Mouse (Mus musculus): ENCODE measurements at regions not wholly inside any gene's neighbourhood (a gene's known extent, or its start where the extent isn't known, plus 50 kb on each side); places are given as distances from the start of the nearest gene placed in this dataset.

DNA sequence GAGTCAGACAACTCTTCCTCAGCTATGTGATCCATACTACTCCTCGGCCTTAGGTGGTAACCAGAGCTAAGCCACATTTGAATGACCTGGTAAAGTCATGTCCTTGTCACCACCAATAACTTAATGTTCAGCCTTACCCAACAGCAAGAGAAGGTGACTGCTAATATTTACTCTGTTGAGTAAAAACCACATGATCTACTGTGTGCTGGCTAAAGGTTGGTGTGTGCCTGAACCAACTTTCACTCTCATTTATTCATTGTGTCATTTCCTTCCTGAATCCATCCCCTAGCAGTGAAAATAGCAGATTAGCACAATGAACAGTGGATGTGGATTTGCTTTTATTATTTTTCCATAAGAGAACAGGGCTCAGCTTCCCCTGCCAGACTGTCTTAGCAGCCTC, 455.2 kb downstream of the Prim2 start:
- Histone ChIP-seq H3K9me3 (ENCODE audit: control insufficient read depth, low read length) (no peaks in the 10 kb centered on the region), H3K4me1 (ENCODE audit: control insufficient read depth, insufficient read depth, low read length) (no peaks in the 10 kb centered on the region), H3K27ac (ENCODE audit: low read depth, low read length) (no peak overlapping the region), H3K4me2 (ENCODE audit: low read depth) (no peak overlapping the region), H3K27me3 (ENCODE audit: control insufficient read depth, insufficient read depth, low read length) (no peaks in the 10 kb centered on the region), H3K9ac (ENCODE audit: low read length) (no peak overlapping the region), H3K4me3 (ENCODE audit: low read depth, low read length) (no peak overlapping the region), H3K36me3 (ENCODE audit: control insufficient read depth, insufficient read depth, low read length) (no peaks in the 10 kb centered on the region)
- DNase-seq (ENCODE audit: low spot score) (no peak), ATAC-seq (ENCODE audit: insufficient read depth, low FRiP score, low TSS enrichment) (no peak)
- WGBS, result 93% methylated on average over 1 of the region's 1 CpGs

DNA sequence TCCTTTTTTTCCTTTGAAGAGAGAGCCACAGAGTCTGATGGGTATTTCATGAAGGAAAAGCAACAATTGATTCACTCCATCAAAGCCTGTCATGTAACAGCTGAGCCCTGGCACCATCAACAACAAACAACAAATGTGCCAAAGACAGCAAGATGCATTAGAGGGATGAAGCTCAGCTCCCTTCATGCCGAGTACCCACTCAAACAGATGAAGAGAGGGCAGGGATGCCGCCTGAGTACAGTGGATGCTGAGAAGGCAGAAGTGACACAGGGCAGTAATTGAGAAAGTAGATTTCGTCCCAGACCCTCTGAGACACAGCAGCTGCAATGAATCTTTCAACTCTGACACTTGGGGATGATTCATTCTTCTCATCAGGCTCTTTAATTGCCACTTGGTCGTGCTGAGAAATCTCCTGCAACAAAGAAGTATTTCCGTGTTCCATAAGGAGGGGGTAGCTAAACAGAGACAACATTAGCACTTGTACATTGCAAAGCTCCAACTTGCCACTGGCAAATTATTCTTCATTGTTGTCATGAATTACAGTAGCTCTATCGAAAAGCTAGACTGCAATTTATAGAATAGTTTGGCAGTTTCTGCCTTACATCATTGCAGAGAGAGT, 467.9 kb downstream of the Prim2 start:
- Histone ChIP-seq H3K9ac (ENCODE audit: low read length) (no peak overlapping the region), H3K4me1 (ENCODE audit: control insufficient read depth, insufficient read depth, low read length) (no peaks in the 10 kb centered on the region), H3K4me3 (ENCODE audit: low read depth, low read length) (no peak overlapping the region), H3K27me3 (ENCODE audit: control insufficient read depth, insufficient read depth, low read length) (no peaks in the 10 kb centered on the region), H3K9me3 (ENCODE audit: control insufficient read depth, low read length) (no peaks in the 10 kb centered on the region), H3K36me3 (ENCODE audit: control insufficient read depth, insufficient read depth, low read length) (no peaks in the 10 kb centered on the region), H3K4me2 (ENCODE audit: low read depth) (no peak overlapping the region), H3K27ac (ENCODE audit: low read depth, low read length) (no peak overlapping the region)
- DNase-seq (ENCODE audit: low spot score) (peak; percentile 29), ATAC-seq (ENCODE audit: insufficient read depth, low FRiP score, low TSS enrichment) (peak; percentile 45)
- 30% methylated on average over 6 of the region's 6 CpGs for WGBS

DNA sequence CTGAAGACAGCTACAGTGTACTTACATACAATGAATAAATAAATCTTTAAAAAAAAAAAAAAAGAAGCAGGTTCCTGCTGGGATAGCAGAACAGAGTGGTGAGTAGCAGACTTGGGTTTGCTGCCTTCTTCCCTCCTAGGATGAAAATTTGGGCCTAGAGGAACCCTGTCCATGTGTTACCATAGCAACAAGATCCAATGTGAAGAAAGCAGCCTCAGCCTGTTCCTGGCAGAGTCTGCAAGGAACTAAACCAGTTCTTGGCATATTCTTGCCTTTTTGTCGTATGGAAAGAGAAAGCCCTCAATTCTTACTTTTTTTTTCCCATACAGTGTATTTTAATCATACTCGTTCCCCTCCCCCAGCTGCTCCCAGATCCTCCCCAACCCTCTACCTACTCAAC, 474.5 kb downstream of the Prim2 start:
- Histone ChIP-seq H3K4me2 (ENCODE audit: low read depth) (no peak overlapping the region), H3K27me3 (ENCODE audit: control insufficient read depth, insufficient read depth, low read length) (no peaks in the 10 kb centered on the region), H3K4me3 (ENCODE audit: low read depth, low read length) (no peak overlapping the region), H3K27ac (ENCODE audit: low read depth, low read length) (no peak overlapping the region), H3K36me3 (ENCODE audit: control insufficient read depth, insufficient read depth, low read length) (no peaks in the 10 kb centered on the region), H3K9me3 (ENCODE audit: control insufficient read depth, low read length) (no peaks in the 10 kb centered on the region), H3K4me1 (ENCODE audit: control insufficient read depth, insufficient read depth, low read length) (no peaks in the 10 kb centered on the region), H3K9ac (ENCODE audit: low read length) (no peak overlapping the region)
- no peak for DNase-seq (ENCODE audit: low spot score)
- 88% methylated on average over 2 of the region's 2 CpGs for WGBS
- ATAC-seq (ENCODE audit: insufficient read depth, low FRiP score, low TSS enrichment), result no peak

GRCm38 (mm10) chr1:33174646-33175435, 494.8 kb downstream of the Prim2 start:
- ATAC-seq (ENCODE audit: insufficient read depth, low FRiP score, low TSS enrichment), result no peak
- no peak for DNase-seq (ENCODE audit: low spot score)
- Histone ChIP-seq H3K4me1 (ENCODE audit: control insufficient read depth, insufficient read depth, low read length) (no peaks in the 10 kb centered on the region), H3K27ac (ENCODE audit: low read depth, low read length) (no peak overlapping the region), H3K27me3 (ENCODE audit: control insufficient read depth, insufficient read depth, low read length) (no peaks in the 10 kb centered on the region), H3K9ac (ENCODE audit: low read length) (no peak overlapping the region), H3K4me3 (ENCODE audit: low read depth, low read length) (no peak overlapping the region), H3K9me3 (ENCODE audit: control insufficient read depth, low read length) (no peaks in the 10 kb centered on the region), H3K4me2 (ENCODE audit: low read depth) (no peak overlapping the region), H3K36me3 (ENCODE audit: control insufficient read depth, insufficient read depth, low read length) (no peaks in the 10 kb centered on the region)
- 74% methylated on average over 10 of the region's 10 CpGs for WGBS

- ATAC-seq (ENCODE audit: insufficient read depth, low FRiP score, low TSS enrichment) (no peak), DNase-seq (ENCODE audit: low spot score) (no peak)
- 48% methylated on average over 7 of the region's 7 CpGs for WGBS
- Histone ChIP-seq H3K9ac (ENCODE audit: low read length) (no peak overlapping the region), H3K27ac (ENCODE audit: low read depth, low read length) (no peak overlapping the region), H3K36me3 (ENCODE audit: control insufficient read depth, insufficient read depth, low read length) (no peaks in the 10 kb centered on the region), H3K4me2 (ENCODE audit: low read depth) (no peak overlapping the region), H3K4me3 (ENCODE audit: low read depth, low read length) (no peak overlapping the region), H3K27me3 (ENCODE audit: control insufficient read depth, insufficient read depth, low read length) (no peaks in the 10 kb centered on the region), H3K9me3 (ENCODE audit: control insufficient read depth, low read length) (no peaks in the 10 kb centered on the region), H3K4me1 (ENCODE audit: control insufficient read depth, insufficient read depth, low read length) (no peaks in the 10 kb centered on the region)
These were observed 532.6 kb downstream of the Prim2 start for GRCm38 (mm10) chr1:33136991-33137390.

GRCm38 (mm10) chr1:33130351-33130750, 539.2 kb downstream of the Prim2 start:
- no peak overlapping the region for H3K4me2 ChIP-seq (ENCODE audit: low read depth)
- ATAC-seq (ENCODE audit: insufficient read depth, low FRiP score, low TSS enrichment), result no peak
- WGBS, result 91% methylated on average over 1 of the region's 1 CpGs

DNA sequence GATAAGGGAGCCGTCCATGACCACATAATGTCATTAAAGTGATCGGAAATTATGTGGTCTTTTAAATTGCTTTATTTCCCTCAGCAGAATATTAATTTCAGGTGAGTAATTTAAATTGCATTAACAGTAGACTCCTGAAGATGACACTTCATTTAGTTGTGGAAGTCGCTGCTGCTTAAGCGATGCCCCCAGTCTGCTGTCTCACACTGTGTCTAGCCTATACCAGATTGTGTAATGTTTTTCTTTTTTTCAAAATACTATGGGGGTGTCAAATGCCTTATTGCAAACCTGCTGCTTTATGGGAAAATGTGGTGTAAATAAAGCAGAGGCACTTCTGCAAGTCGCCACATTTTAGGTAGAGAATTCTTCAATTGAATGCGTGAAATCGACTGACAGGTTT, 544.5 kb downstream of the Prim2 start:
- no peak overlapping the region for H3K4me3 ChIP-seq (ENCODE audit: low read depth, low read length)
- H3K36me3 ChIP-seq (ENCODE audit: control insufficient read depth, insufficient read depth, low read length), result no peaks in the 10 kb centered on the region
- H3K27me3 ChIP-seq (ENCODE audit: control insufficient read depth, insufficient read depth, low read length), result no peaks in the 10 kb centered on the region
- H3K27ac ChIP-seq (ENCODE audit: low read depth, low read length), result no peak overlapping the region
- no peak for ATAC-seq (ENCODE audit: insufficient read depth, low FRiP score, low TSS enrichment)
- WGBS, result 80% methylated on average over 7 of the region's 7 CpGs
- no peaks in the 10 kb centered on the region for H3K9me3 ChIP-seq (ENCODE audit: control insufficient read depth, low read length)
- no peak overlapping the region for H3K9ac ChIP-seq (ENCODE audit: low read length)
- H3K4me1 ChIP-seq (ENCODE audit: control insufficient read depth, insufficient read depth, low read length), result no peaks in the 10 kb centered on the region
- H3K4me2 ChIP-seq (ENCODE audit: low read depth), result no peak overlapping the region
- DNase-seq (ENCODE audit: low spot score), result no peak

More at GRCm38 (mm10) chr1:33130351-33130750, 539.2 kb downstream of the Prim2 start:
- Histone ChIP-seq H3K9me3 (ENCODE audit: control insufficient read depth, low read length) (no peaks in the 10 kb centered on the region), H3K4me3 (ENCODE audit: low read depth, low read length) (no peak overlapping the region), H3K9ac (ENCODE audit: low read length) (no peak overlapping the region), H3K27me3 (ENCODE audit: control insufficient read depth, insufficient read depth, low read length) (no peaks in the 10 kb centered on the region), H3K36me3 (ENCODE audit: control insufficient read depth, insufficient read depth, low read length) (no peaks in the 10 kb centered on the region), H3K27ac (ENCODE audit: low read depth, low read length) (no peak overlapping the region), H3K4me1 (ENCODE audit: control insufficient read depth, insufficient read depth, low read length) (no peaks in the 10 kb centered on the region)
- no peak for DNase-seq (ENCODE audit: low spot score)

- Histone ChIP-seq H3K27ac (ENCODE audit: low read depth, low read length) (no peak overlapping the region), H3K36me3 (ENCODE audit: control insufficient read depth, insufficient read depth, low read length) (no peaks in the 10 kb centered on the region), H3K9ac (ENCODE audit: low read length) (no peak overlapping the region), H3K4me1 (ENCODE audit: control insufficient read depth, insufficient read depth, low read length) (no peaks in the 10 kb centered on the region), H3K4me3 (ENCODE audit: low read depth, low read length) (no peak overlapping the region), H3K4me2 (ENCODE audit: low read depth) (no peak overlapping the region), H3K9me3 (ENCODE audit: control insufficient read depth, low read length) (no peaks in the 10 kb centered on the region), H3K27me3 (ENCODE audit: control insufficient read depth, insufficient read depth, low read length) (no peaks in the 10 kb centered on the region)
- WGBS, result 80% methylated on average over 5 of the region's 5 CpGs
- DNase-seq (ENCODE audit: low spot score) (no peak), ATAC-seq (ENCODE audit: insufficient read depth, low FRiP score, low TSS enrichment) (no peak)
These were observed 559.2 kb upstream of the Gm5415 start for GRCm38 (mm10) chr1:33106286-33106685.

- Histone ChIP-seq H3K27me3 (ENCODE audit: control insufficient read depth, insufficient read depth, low read length) (no peaks in the 10 kb centered on the region), H3K9ac (ENCODE audit: low read length) (no peak overlapping the region), H3K27ac (ENCODE audit: low read depth, low read length) (no peak overlapping the region), H3K4me3 (ENCODE audit: low read depth, low read length) (no peak overlapping the region), H3K4me2 (ENCODE audit: low read depth) (no peak overlapping the region), H3K36me3 (ENCODE audit: control insufficient read depth, insufficient read depth, low read length) (no peaks in the 10 kb centered on the region), H3K4me1 (ENCODE audit: control insufficient read depth, insufficient read depth, low read length) (no peaks in the 10 kb centered on the region), H3K9me3 (ENCODE audit: control insufficient read depth, low read length) (no peaks in the 10 kb centered on the region)
- DNase-seq (ENCODE audit: low spot score) (no peak), ATAC-seq (ENCODE audit: insufficient read depth, low FRiP score, low TSS enrichment) (no peak)
- WGBS, result 97% methylated on average over 1 of the region's 1 CpGs
These were observed 557.2 kb upstream of the Gm5415 start for GRCm38 (mm10) chr1:33104296-33104695.
